Mouse (Mus musculus) neural tube, embryonic 12.5 days (tissue): Measurements from ENCODE around the gene Ybx2. TPM values are rescaled to one million over a fixed set of nuclear protein-coding genes. Genes with fewer than 3 reads are reported as not detected.
A peak's percentile ranks its signal among the peaks of the same experiment; 100 is the strongest.

Source experiments
- ATAC-seq: fragments of 200-750 bp; cut with Nextera tagmentation; 2 replicates; pipeline ENCODE4 v1.8.0; 2017; ENCODE audit warnings: low read depth, mild to moderate bottlenecking, moderate TSS enrichment, moderate library complexity; ENCODE audit not compliant: low FRiP score
- H3K27ac ChIP-seq: fragments of 300-500 bp; sonication (generic); 2 replicates; pipeline ENCODE4 v1.5.1; 2016
- H3K27me3 ChIP-seq: fragments of 300-500 bp; sonication (generic); replicated peaks from 2 replicates; pipeline ENCODE4 v1.6.1; 2016; ENCODE audit warnings: mild to moderate bottlenecking
- H3K36me3 ChIP-seq: fragments of 300-500 bp; sonication (generic); 2 replicates; pipeline ENCODE4 v1.6.1; 2016; ENCODE audit warnings: mild to moderate bottlenecking
- H3K4me1 ChIP-seq: fragments of 300-500 bp; sonication (generic); 2 replicates; pipeline ENCODE4 v1.6.1; 2016
- H3K4me2 ChIP-seq: fragments of 300-500 bp; sonication (generic); replicated peaks from 2 replicates; pipeline ENCODE4 v1.6.1; 2016; ENCODE audit warnings: mild to moderate bottlenecking
- H3K4me3 ChIP-seq: fragments of 300-500 bp; sonication (generic); 2 replicates; pipeline ENCODE4 v1.5.1; 2016
- H3K9ac ChIP-seq: fragments of 300-500 bp; sonication (generic); 2 replicates; pipeline ENCODE4 v1.6.1; 2016; ENCODE audit warnings: mild to moderate bottlenecking
- H3K9me3 ChIP-seq: fragments of 300-500 bp; sonication (generic); 2 replicates; pipeline ENCODE4 v1.6.1; 2016; ENCODE audit warnings: mild to moderate bottlenecking
- WGBS: fragments of 180-500 bp; shearing (Covaris S2); methylation state at CpG from one replicate; pipeline ENCODE4 v1.1.7; 2016; 5-methylcytosine and 5-hydroxymethylcytosine counted together
- polyA plus RNA-seq: library from polyadenylated mRNA; unstranded; fragments of >200 nt; fragmentation: Nextera tagmentation; extraction: Ambion mirVana; gene quantifications from 2 replicates; pipeline ENCODE4 v1.2.1, GENCODE M21; 2016

The Ybx2 gene
- polyA plus RNA-seq, 1 experiment from 2014 or later: 5.5 TPM

DNA sequence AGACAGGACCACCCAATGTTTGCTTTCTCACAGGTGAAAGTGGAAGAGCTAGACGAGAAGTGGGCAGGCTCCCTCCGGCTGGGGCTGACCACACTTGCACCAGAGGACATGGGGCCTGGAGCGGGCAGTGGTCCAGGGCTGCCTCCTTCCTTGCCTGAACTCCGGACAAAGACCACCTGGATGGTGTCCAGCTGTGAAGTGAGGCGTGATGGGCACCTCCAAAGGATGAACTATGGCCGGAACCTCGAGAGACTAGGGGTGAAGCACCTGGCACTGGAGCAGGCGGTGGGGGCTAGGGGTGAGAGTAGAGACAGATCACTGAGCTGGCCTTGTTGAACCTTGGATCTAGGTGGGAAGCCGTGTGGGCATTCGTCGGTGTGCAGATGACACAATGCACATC lies 27.0 kb upstream of the Ybx2 start:
- H3K4me2 ChIP-seq: no peak overlapping the region
- no peak for ATAC-seq
- WGBS: 95% methylated on average over 11 of the region's 11 CpGs
- H3K36me3 ChIP-seq: peaks cover 96% of the 10 kb centered on the region
- H3K9me3 ChIP-seq: no peaks in the 10 kb centered on the region
- H3K4me1 ChIP-seq: peaks cover 8% of the 10 kb centered on the region
- H3K9ac ChIP-seq: no peak overlapping the region
- no peaks in the 10 kb centered on the region for H3K27me3 ChIP-seq
- H3K4me3 ChIP-seq: no peak overlapping the region
- H3K27ac ChIP-seq: no peak overlapping the region

- H3K4me3 ChIP-seq: no peak overlapping the region
- 87% methylated on average over 5 of the region's 5 CpGs for WGBS
- peaks cover 8% of the 10 kb centered on the region for H3K4me1 ChIP-seq
- no peak for ATAC-seq
- peaks cover 91% of the 10 kb centered on the region for H3K36me3 ChIP-seq
- no peaks in the 10 kb centered on the region for H3K9me3 ChIP-seq
- H3K9ac ChIP-seq: no peak overlapping the region
- H3K27ac ChIP-seq: no peak overlapping the region
- H3K27me3 ChIP-seq: no peaks in the 10 kb centered on the region
- no peak overlapping the region for H3K4me2 ChIP-seq
Observed at GRCm38 (mm10) chr11:69909174-69909573, 26.4 kb upstream of the Ybx2 start.

GRCm38 (mm10) chr11:69910177-69910576 lies 25.4 kb upstream of the Ybx2 start:
- no peak overlapping the region for H3K9ac ChIP-seq
- H3K27me3 ChIP-seq: no peaks in the 10 kb centered on the region
- 95% methylated on average over 8 of the region's 8 CpGs for WGBS
- H3K4me3 ChIP-seq: no peak overlapping the region
- no peak overlapping the region for H3K4me2 ChIP-seq
- H3K4me1 ChIP-seq: peaks cover 17% of the 10 kb centered on the region
- H3K27ac ChIP-seq: no peak overlapping the region
- H3K36me3 ChIP-seq: peaks cover 85% of the 10 kb centered on the region
- H3K9me3 ChIP-seq: no peaks in the 10 kb centered on the region
- no peak for ATAC-seq

GRCm38 (mm10) chr11:69910781-69911560 lies 24.6 kb upstream of the Ybx2 start:
- 97% methylated on average over 17 of the region's 17 CpGs for WGBS
- H3K4me2 ChIP-seq: no peak overlapping the region
- H3K9me3 ChIP-seq: no peaks in the 10 kb centered on the region
- H3K27ac ChIP-seq: no peak overlapping the region
- peaks cover 25% of the 10 kb centered on the region for H3K4me1 ChIP-seq
- ATAC-seq: no peak
- peaks cover 85% of the 10 kb centered on the region for H3K36me3 ChIP-seq
- H3K4me3 ChIP-seq: no peak overlapping the region
- no peak overlapping the region for H3K9ac ChIP-seq
- H3K27me3 ChIP-seq: no peaks in the 10 kb centered on the region

- H3K27ac ChIP-seq: no peak overlapping the region
- ATAC-seq: no peak
- H3K4me1 ChIP-seq: peaks cover 30% of the 10 kb centered on the region
- H3K4me2 ChIP-seq: no peak overlapping the region
- no peak overlapping the region for H3K9ac ChIP-seq
- peaks cover 85% of the 10 kb centered on the region for H3K36me3 ChIP-seq
- 93% methylated on average over 6 of the region's 6 CpGs for WGBS
- no peaks in the 10 kb centered on the region for H3K9me3 ChIP-seq
- 0 out of 2 replicates have a peak overlapping the region, but pooled peaks have one; percentile 3 for H3K4me3 ChIP-seq
- no peaks in the 10 kb centered on the region for H3K27me3 ChIP-seq
Observed at GRCm38 (mm10) chr11:69911701-69912100, 23.9 kb upstream of the Ybx2 start.

DNA sequence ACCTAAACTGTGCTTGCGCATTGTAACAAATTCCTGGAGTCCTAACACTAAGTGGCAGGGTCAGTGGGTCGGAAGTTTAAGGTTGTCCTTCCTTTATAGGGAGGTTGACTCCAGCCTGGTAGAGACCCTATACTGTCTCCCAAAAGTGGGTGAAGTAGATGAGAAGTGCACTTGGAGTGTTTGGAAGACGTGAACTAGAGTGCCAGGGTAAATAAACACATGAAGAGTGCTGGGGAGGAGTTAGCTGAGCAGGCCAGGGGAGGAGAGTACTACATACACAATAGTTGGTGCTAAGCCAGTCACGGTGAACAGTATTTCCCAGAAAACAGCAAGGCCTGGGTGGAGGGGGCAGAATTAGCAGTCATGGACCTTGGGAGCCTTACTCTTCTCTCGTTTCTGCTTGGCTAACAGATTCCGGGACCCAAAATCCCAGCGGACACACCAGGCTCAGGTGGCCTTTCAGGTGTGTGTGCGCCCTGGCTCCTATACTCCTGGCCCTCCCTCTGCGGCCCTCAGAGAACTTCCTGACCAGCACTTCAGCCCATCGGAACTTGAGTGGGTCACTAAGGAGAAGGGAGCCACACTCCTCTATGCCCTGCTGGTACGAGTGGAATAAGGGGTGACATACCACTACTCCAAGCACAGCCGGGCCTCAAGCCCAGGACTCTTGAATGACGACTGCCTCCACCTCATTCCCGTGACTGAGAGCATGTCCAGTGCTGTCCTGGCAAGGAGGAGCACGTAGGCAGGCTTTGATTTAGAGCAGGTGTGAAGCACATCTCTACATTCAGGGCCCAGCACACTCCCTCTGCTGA lies 22.7 kb upstream of the Ybx2 start:
- Histone ChIP-seq H3K9ac (peak overlapping the region; percentile 80; the same call in 1 of the 2 replicates), H3K27ac (no peak overlapping the region; the same call in 1 of the 2 replicates), H3K4me3 (peak overlapping the region; percentile 5; the same call in 1 of the 2 replicates), H3K4me2 (peak overlapping the region; percentile 100), H3K27me3 (no peaks in the 10 kb centered on the region), H3K9me3 (no peaks in the 10 kb centered on the region), H3K36me3 (peaks cover 85% of the 10 kb centered on the region), H3K4me1 (peaks cover 30% of the 10 kb centered on the region)
- peak; percentile 15; the same call in 1 of the 2 replicates for ATAC-seq
- 77% methylated on average over 15 of the region's 15 CpGs for WGBS

DNA sequence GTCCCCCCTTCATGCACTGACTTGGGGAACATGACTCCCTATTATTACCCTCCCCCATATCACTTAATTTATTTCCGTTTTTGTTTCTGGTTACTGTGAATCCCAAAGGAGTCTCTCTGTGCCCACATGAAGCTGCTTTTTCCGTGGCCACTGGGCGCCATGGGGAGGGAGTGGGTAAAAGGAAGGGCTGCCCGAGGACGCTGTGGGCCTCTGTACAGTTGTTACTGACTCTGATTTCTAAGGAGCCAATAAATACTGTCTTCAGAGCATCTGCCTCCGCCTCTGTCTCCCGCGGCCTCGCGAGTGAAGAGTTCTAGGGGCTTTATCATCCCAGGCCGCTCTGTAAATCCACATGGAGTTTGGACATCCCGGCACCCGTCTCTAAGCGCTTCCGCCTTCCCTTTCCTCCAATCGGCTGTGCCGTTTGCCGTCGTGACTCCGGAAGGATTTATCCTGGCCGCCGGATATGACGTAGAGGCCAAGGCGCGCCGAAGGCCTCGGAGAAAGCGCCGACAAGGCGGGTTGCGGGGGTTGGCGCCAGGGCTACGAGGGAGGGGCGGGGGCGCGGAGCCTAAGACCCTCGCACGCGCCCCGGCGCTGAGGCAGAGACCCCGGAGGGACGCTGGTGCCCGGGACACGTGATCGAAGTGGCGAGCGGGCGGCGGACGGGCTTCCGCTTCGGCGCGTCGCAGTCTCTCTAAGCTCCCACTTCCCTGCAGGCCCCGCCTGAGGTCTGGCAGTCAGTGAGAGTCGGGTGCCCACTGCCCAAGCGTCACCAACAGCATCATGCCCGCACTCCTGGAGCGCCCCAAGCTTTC lies 21.8 kb upstream of the Ybx2 start, which contains the start of gene Gps2:
TSS of gene Gps2 (plus strand) at position 335 of the 818 bp plus-strand sequence.
- 2% methylated on average over 61 of the region's 61 CpGs for WGBS
- Histone ChIP-seq H3K9ac (peak within 1 kb of the TSS; percentile 80), H3K4me3 (peak within 1 kb of the TSS; percentile 77), H3K9me3 (no peaks in the 10 kb centered on the region), H3K36me3 (peaks cover 84% of the 10 kb centered on the region), H3K4me2 (peak within 1 kb of the TSS; percentile 100), H3K4me1 (peaks cover 30% of the 10 kb centered on the region), H3K27me3 (no peaks in the 10 kb centered on the region), H3K27ac (peak within 1 kb of the TSS; percentile 67)
- ATAC-seq: peak; percentile 91

GRCm38 (mm10) chr11:69914372-69914764 lies 21.2 kb upstream of the Ybx2 start:
- peak overlapping the region; percentile 80 for H3K9ac ChIP-seq
- 4% methylated on average over 17 of the region's 17 CpGs for WGBS
- peaks cover 85% of the 10 kb centered on the region for H3K36me3 ChIP-seq
- peak overlapping the region; percentile 67 for H3K27ac ChIP-seq
- peak overlapping the region; percentile 100 for H3K4me2 ChIP-seq
- no peak; the same call in 1 of the 2 replicates for ATAC-seq
- H3K9me3 ChIP-seq: no peaks in the 10 kb centered on the region
- peaks cover 36% of the 10 kb centered on the region for H3K4me1 ChIP-seq
- H3K4me3 ChIP-seq: peak overlapping the region; percentile 77
- H3K27me3 ChIP-seq: no peaks in the 10 kb centered on the region

DNA sequence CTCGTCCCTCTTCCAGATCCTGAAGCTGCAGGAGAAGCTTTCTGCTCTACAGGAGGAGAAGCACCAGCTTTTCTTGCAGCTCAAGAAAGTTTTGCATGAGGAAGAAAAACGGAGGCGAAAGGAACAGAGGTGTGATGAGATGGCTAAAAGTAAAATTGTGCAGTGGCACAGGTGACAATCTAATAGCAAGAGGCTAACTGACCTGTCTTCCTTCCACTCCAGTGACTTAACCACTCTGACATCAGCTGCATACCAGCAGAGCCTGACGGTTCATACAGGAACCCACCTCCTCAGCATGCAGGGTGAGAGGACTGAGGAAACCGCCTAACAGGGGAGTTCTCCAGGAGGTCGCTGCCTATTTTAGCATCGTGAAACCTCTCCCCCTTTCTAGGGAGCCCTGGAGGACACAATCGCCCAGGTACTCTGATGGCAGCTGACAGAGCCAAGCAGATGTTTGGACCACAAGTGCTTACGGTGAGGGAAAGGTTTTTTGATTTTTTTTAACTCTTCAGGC lies 20.6 kb upstream of the Ybx2 start:
- Histone ChIP-seq H3K9ac (peak overlapping the region; percentile 80), H3K4me1 (peaks cover 41% of the 10 kb centered on the region)

GRCm38 (mm10) chr11:69915667-69916627 lies 19.6 kb upstream of the Ybx2 start:
- H3K27ac ChIP-seq: no peak overlapping the region
- no peaks in the 10 kb centered on the region for H3K27me3 ChIP-seq
- H3K4me3 ChIP-seq: no peak overlapping the region
- 65% methylated on average over 5 of the region's 5 CpGs for WGBS
- H3K4me1 ChIP-seq: peaks cover 41% of the 10 kb centered on the region
- no peaks in the 10 kb centered on the region for H3K9me3 ChIP-seq
- ATAC-seq: no peak
- peak overlapping the region; percentile 100 for H3K4me2 ChIP-seq
- no peak overlapping the region for H3K9ac ChIP-seq
- H3K36me3 ChIP-seq: peaks cover 70% of the 10 kb centered on the region

More for the DNA sequence above, 20.6 kb upstream of the Ybx2 start:
- Histone ChIP-seq H3K27ac (no peak overlapping the region), H3K4me3 (peak overlapping the region; percentile 77), H3K27me3 (no peaks in the 10 kb centered on the region), H3K36me3 (peaks cover 79% of the 10 kb centered on the region), H3K4me2 (peak overlapping the region; percentile 100), H3K9me3 (no peaks in the 10 kb centered on the region)
- WGBS: 39% methylated on average over 9 of the region's 9 CpGs
- ATAC-seq: no peak
